Mouse (Mus musculus) skeletal muscle tissue, adult 2 months (tissue): ENCODE data around the gene Efna2.
A peak's percentile ranks its signal among the peaks of the same experiment; 100 is the strongest.
"Not testable (repeated sequence)": the region's sequence is repeated elsewhere in the genome, so short reads cannot be mapped to it uniquely, and the experiment has no call there.

ENCODE experiments used
- DNase-seq: peaks from one replicate; pipeline ENCODE4 v3.0.0-alpha.2; 2012; ENCODE audit warnings: low read depth, low spot score

The Efna2 gene

GRCm38 (mm10) chr10:80155277-80155676 lies 24.0 kb upstream of the Efna2 start:
- no peak for DNase-seq

- DNase-seq: no peak
Observed at GRCm38 (mm10) chr10:80156002-80156751, 23.1 kb upstream of the Efna2 start.

GRCm38 (mm10) chr10:80156752-80157053 lies 22.6 kb upstream of the Efna2 start:
- DNase-seq: no peak

GRCm38 (mm10) chr10:80157141-80157929 lies 21.9 kb upstream of the Efna2 start:
- DNase-seq: no peak

GRCm38 (mm10) chr10:80158307-80158986 lies 20.8 kb upstream of the Efna2 start:
- peak; percentile 66 for DNase-seq

GRCm38 (mm10) chr10:80159021-80159560 lies 20.2 kb upstream of the Efna2 start:
- DNase-seq: no peak

- DNase-seq: peak; percentile 99
Observed at GRCm38 (mm10) chr10:80159561-80160454, 19.5 kb upstream of the Efna2 start.

- peak; percentile 83 for DNase-seq
Observed at GRCm38 (mm10) chr10:80160455-80161371, 18.6 kb upstream of the Efna2 start.

GRCm38 (mm10) chr10:80161522-80162242 lies 17.6 kb upstream of the Efna2 start:
- DNase-seq: peak; percentile 42

GRCm38 (mm10) chr10:80162243-80162608 lies 17.1 kb upstream of the Efna2 start:
- no peak for DNase-seq

GRCm38 (mm10) chr10:80162716-80163299 lies 16.5 kb upstream of the Efna2 start:
- DNase-seq: no peak

- peak; percentile 76 for DNase-seq
Observed at GRCm38 (mm10) chr10:80163721-80164120, 15.6 kb upstream of the Efna2 start.

- DNase-seq: no peak
Observed at GRCm38 (mm10) chr10:80164161-80164997, 14.9 kb upstream of the Efna2 start.

GRCm38 (mm10) chr10:80164998-80165344 lies 14.3 kb upstream of the Efna2 start:
- peak; percentile 96 for DNase-seq

- no peak for DNase-seq
Observed at GRCm38 (mm10) chr10:80165392-80166128, 13.7 kb upstream of the Efna2 start, which contains the start of gene Cirbp. Gene Cirbp (plus strand): TSS chr10:80165985.

GRCm38 (mm10) chr10:80166136-80166535 lies 13.1 kb upstream of the Efna2 start:
- not testable (repeated sequence) for DNase-seq

- DNase-seq: peak; percentile 99
Observed at GRCm38 (mm10) chr10:80167460-80168037, 11.7 kb upstream of the Efna2 start.
